Mouse (Mus musculus) liver, postnatal 0 days (tissue): ENCODE measurements around the gene I0C0044D17Rik. TPM values are rescaled to one million over a fixed set of nuclear protein-coding genes. Genes with fewer than 3 reads are reported as not detected.

ENCODE experiments used
- ATAC-seq: fragments of 200-750 bp; cut with Nextera tagmentation; 2 replicates; pipeline ENCODE4 v1.8.0; 2017; ENCODE audit warnings: mild to moderate bottlenecking, moderate library complexity
- DNase-seq: peaks from one replicate; pipeline ENCODE4 v3.0.0-alpha.2; 2016
- H3K27ac ChIP-seq: fragments of 300-500 bp; sonication (generic); 2 replicates; pipeline ENCODE4 v1.5.1; 2014; ENCODE audit warnings: antibody characterized with exemption, moderate library complexity, mild to moderate bottlenecking, low read depth
- H3K27me3 ChIP-seq: fragments of 300-500 bp; sonication (generic); 2 replicates; pipeline ENCODE4 v1.6.1; 2014; ENCODE audit warnings: low read length, control low read depth, mixed read lengths; ENCODE audit not compliant: insufficient read depth
- H3K36me3 ChIP-seq: fragments of 300-500 bp; sonication (generic); replicated peaks from 2 replicates; pipeline ENCODE4 v1.6.1; 2014; ENCODE audit warnings: mild to moderate bottlenecking, control low read depth, low read length, moderate library complexity, mixed read lengths; ENCODE audit not compliant: insufficient read depth
- H3K4me1 ChIP-seq: fragments of 300-500 bp; sonication (generic); 2 replicates; pipeline ENCODE4 v1.6.1; 2014; ENCODE audit warnings: antibody characterized with exemption, mild to moderate bottlenecking, control low read depth; ENCODE audit not compliant: insufficient read depth
- H3K4me2 ChIP-seq: fragments of 300-500 bp; sonication (generic); 2 replicates; pipeline ENCODE4 v1.6.1; 2014; ENCODE audit warnings: low read depth, mild to moderate bottlenecking, low read length, moderate library complexity, mixed read lengths
- H3K4me3 ChIP-seq: fragments of 300-500 bp; sonication (generic); 2 replicates; pipeline ENCODE4 v1.5.1; 2014; ENCODE audit warnings: low read depth, low read length
- H3K9ac ChIP-seq: fragments of 300-500 bp; sonication (generic); replicated peaks from 2 replicates; pipeline ENCODE4 v1.6.1; 2014; ENCODE audit warnings: mild to moderate bottlenecking, moderate library complexity
- H3K9me3 ChIP-seq: fragments of 300-500 bp; sonication (generic); 2 replicates; pipeline ENCODE4 v1.6.1; 2016; ENCODE audit warnings: mild to moderate bottlenecking, control low read depth, low read length, mixed read lengths
- CTCF ChIP-seq: sonication (generic); IDR thresholded peaks from 2 replicates; pipeline ENCODE4 v1.5.1; 2016; ENCODE audit warnings: antibody characterized with exemption, low read depth
- EP300 ChIP-seq: IDR thresholded peaks from 2 replicates; pipeline ENCODE4 v1.6.1; 2016; ENCODE audit warnings: antibody characterized with exemption, low read depth, mild to moderate bottlenecking
- WGBS: fragments of 180-500 bp; shearing (Covaris S2); extraction: QIAGEN DNeasy Blood & Tissue Kit; methylation state at CpG from one replicate; pipeline ENCODE4 v1.1.7; 2014; ENCODE audit not compliant: insufficient replicate concordance; 5-methylcytosine and 5-hydroxymethylcytosine counted together
- polyA plus RNA-seq: library from polyadenylated mRNA; unstranded; fragments of >200 nt; fragmentation: Nextera tagmentation; extraction: Ambion mirVana; gene quantifications from 2 replicates; pipeline ENCODE4 v1.2.1, GENCODE M21; 2015

The I0C0044D17Rik gene
- polyA plus RNA-seq, 1 experiment from 2014 or later: not detected

GRCm38 (mm10) chr4:98804476-98805134 is 19.0 kb downstream of the I0C0044D17Rik start:
- TF ChIP-seq CTCF (no peak), EP300 (no peak)
- 74% methylated on average over 7 of the region's 7 CpGs for WGBS
- DNase-seq (no peak), ATAC-seq (no peak)
- Histone ChIP-seq H3K9ac (no peak overlapping the region), H3K4me2 (no peak overlapping the region), H3K4me3 (no peak overlapping the region), H3K9me3 (no peaks in the 10 kb centered on the region), H3K27me3 (no peaks in the 10 kb centered on the region), H3K27ac (no peak overlapping the region), H3K36me3 (no peaks in the 10 kb centered on the region), H3K4me1 (no peaks in the 10 kb centered on the region)

- Histone ChIP-seq H3K27me3 (no peaks in the 10 kb centered on the region), H3K27ac (no peak overlapping the region), H3K4me3 (no peak overlapping the region), H3K9ac (no peak overlapping the region), H3K4me1 (no peaks in the 10 kb centered on the region), H3K4me2 (no peak overlapping the region), H3K36me3 (no peaks in the 10 kb centered on the region), H3K9me3 (no peaks in the 10 kb centered on the region)
- 85% methylated on average over 11 of the region's 11 CpGs for WGBS
- TF ChIP-seq EP300: no peak
- no peak for TF ChIP-seq CTCF
- DNase-seq: no peak
- no peak for ATAC-seq
Measured at GRCm38 (mm10) chr4:98801775-98802174, 21.9 kb downstream of the I0C0044D17Rik start.

- DNase-seq (no peak), ATAC-seq (no peak)
- Histone ChIP-seq H3K36me3 (no peaks in the 10 kb centered on the region), H3K27me3 (no peaks in the 10 kb centered on the region), H3K4me3 (no peak overlapping the region), H3K9me3 (no peaks in the 10 kb centered on the region), H3K27ac (no peak overlapping the region), H3K4me1 (no peaks in the 10 kb centered on the region), H3K4me2 (no peak overlapping the region), H3K9ac (no peak overlapping the region)
- WGBS: 82% methylated on average over 8 of the region's 8 CpGs
- TF ChIP-seq CTCF (no peak), EP300 (no peak)
Measured at GRCm38 (mm10) chr4:98800824-98801223, 22.8 kb downstream of the I0C0044D17Rik start.

DNA sequence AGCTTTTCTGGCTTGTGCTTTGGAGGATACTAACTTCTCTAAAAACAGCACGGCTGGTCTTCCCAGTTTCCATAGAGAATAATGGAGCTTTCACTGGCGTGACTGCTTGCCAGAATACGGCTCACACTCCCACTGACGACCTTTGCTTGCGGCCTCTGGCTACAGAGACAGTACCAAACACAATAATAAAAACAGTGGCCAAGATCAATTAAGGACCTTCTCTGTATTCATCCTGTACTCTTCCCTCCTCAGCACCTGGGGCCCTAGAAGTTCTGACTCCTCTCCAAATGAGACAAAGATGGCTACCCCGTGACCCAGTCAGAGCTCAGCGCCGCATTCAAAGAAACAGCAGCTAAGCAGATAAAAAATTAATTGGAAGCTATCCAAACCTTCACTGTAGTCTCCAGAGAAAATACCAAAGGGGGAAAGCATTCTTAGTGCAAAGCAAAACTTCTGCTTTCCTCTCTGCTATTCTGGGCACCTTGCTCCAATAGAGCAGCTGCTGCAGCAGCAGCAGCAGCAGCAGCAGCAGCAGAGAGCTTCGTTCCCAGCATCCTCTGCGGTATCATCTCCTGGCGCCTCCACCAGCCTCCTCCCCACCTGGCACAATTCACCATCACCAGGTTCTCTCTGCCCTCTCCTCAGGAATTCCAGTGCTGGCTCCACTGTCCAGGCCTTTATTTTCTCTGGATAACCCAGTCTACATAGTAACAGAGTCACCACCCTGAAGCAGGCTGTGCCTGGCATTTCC is 26.9 kb downstream of the I0C0044D17Rik start:
- Histone ChIP-seq H3K36me3 (no peaks in the 10 kb centered on the region), H3K4me1 (no peaks in the 10 kb centered on the region), H3K27ac (no peak overlapping the region), H3K27me3 (no peaks in the 10 kb centered on the region), H3K9ac (no peak overlapping the region), H3K9me3 (no peaks in the 10 kb centered on the region), H3K4me2 (no peak overlapping the region), H3K4me3 (no peak overlapping the region)
- DNase-seq (no peak), ATAC-seq (no peak)
- 82% methylated on average over 11 of the region's 11 CpGs for WGBS
- TF ChIP-seq CTCF (no peak), EP300 (no peak)

- TF ChIP-seq EP300: no peak
- no peak for TF ChIP-seq CTCF
- no peak overlapping the region for H3K9ac ChIP-seq
- no peak overlapping the region for H3K4me2 ChIP-seq
- DNase-seq (no peak), ATAC-seq (no peak)
- H3K4me1 ChIP-seq: no peaks in the 10 kb centered on the region
- no peaks in the 10 kb centered on the region for H3K36me3 ChIP-seq
- 54% methylated on average over 2 of the region's 2 CpGs for WGBS
- no peak overlapping the region for H3K27ac ChIP-seq
- H3K9me3 ChIP-seq: no peaks in the 10 kb centered on the region
- no peaks in the 10 kb centered on the region for H3K27me3 ChIP-seq
- no peak overlapping the region for H3K4me3 ChIP-seq
Measured at GRCm38 (mm10) chr4:98795241-98795640, 28.4 kb downstream of the I0C0044D17Rik start.

DNA sequence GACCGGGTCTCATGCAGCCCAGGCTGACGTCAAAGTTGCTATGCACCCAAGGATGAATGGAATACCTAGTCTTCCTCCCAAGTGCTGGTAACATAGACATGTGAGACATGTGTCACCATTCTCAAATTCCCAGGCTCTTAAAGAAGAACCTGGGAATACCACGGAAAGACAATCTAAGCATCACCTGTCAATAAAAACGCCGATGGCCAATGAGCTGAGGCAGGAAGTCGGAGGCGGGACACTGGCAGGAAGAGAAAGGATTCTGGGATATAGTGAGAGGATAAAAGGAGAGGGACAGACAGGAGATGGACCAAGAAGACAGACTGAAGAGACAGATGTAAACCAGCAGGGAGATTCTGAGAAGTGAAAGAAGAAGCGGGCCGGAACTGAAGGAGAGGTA is 30.2 kb downstream of the I0C0044D17Rik start:
- Histone ChIP-seq H3K4me1 (0 out of 2 replicates have a peak, but pooled peaks cover 2% of the 10 kb centered on the region), H3K9me3 (no peaks in the 10 kb centered on the region), H3K4me3 (no peak overlapping the region), H3K27me3 (no peaks in the 10 kb centered on the region), H3K27ac (no peak overlapping the region), H3K4me2 (no peak overlapping the region), H3K9ac (no peak overlapping the region), H3K36me3 (no peaks in the 10 kb centered on the region)
- WGBS: 86% methylated on average over 9 of the region's 9 CpGs
- ATAC-seq: no peak
- TF ChIP-seq EP300 (no peak), CTCF (no peak)
- no peak for DNase-seq
